Mouse (Mus musculus): ENCODE measurements at regions not wholly inside any gene's neighbourhood (a gene's known extent, or its start where the extent isn't known, plus 50 kb on each side); places are given as distances from the start of the nearest gene placed in this dataset.
A peak's percentile ranks its signal among the peaks of the same experiment; 100 is the strongest.

DNA sequence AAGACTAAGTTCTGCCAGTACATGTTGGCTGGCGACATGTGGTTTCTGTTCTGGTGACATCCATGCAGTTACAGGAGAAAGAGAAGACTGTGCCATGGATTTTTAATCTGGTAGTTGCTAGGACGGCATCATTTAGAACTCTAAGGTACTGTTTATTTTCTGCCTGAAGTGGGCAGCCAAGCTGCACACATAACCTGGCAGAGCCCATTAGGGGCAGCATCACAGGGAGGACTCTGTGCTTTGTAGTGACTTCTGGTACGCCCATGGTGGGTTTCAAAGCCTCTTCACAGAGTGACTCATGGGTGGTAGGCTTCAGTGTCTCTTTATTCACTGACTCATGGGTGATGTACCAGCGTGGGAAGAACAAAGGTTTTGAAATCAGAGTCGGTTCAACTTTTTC, 792.8 kb downstream of the Nr2f2 start:
- DNase-seq (ENCODE audit: low spot score): no peak

DNA sequence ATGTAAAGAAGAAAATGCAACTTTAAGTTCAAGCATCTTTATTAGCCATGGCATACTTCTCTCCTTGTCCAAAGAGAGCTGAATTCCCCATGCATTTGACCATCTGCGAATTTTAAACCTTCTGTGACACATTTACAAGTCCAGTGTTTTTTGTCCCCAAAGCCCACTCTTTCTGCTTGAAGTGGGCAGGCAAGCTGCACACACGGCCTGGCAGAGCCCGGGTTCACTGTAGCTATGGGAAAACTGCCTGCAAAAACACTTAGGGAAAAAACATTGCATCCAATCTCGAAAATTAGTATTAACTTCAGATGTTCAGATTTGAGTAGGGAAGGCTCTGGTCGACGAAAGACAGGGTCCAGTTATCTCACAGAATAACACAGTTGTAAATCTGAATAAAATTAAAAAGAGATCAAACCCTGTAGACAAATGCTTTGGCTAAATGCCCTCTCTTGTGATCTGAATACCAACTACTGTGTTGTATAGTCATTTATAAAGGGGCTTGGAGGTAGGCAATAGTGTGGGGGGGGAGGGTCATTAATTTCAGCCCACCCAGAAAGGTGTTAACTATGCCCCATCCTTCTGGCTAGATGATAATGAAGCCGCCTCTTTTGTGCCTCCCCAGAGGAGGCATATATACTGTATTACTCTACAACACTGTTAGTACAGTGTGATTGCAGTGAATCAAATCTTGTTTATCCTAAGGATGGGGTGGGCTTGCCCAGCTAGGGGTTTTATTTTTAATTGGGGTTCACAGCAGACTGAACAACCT, 793.7 kb downstream of the Nr2f2 start:
- DNase-seq (ENCODE audit: low spot score): no peak

DNA sequence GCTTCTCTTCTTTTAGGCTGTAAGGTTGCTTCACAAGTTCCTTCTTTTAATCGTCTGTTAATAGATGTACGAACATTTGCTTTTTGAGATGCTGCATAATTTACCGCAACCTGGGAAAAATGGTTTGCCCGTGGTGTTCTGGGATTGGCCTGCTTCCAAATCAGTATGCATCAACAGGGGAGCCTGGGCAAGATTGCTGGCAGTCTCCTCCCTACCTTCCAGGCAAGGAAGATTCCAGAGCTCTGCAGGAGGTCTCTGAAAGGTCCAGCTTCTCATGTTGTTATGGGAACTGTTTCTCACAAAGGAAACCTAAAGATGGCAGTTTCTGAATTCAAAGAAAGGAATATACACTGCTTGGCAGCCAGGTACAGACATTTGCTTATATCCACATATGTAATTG, 799.6 kb downstream of the Nr2f2 start:
- DNase-seq (ENCODE audit: low spot score): no peak

DNA sequence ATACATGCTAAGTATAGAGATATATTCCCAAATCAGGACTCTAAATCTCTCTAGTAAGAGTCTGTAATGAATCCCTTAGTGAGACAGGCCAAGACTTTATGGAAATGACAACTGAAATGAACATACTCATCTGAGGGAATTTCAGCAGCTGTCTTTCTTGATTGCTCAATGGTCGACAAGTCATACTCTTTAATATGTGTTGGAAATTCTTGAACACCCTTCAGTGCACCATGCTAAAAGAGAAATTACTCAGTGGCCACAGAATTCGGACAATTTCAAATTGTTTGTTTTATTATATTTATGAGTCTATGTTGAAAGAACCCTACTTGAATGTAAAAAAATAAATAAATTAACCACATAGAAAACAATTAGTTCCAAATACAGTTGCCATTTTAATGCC, 802.1 kb downstream of the Nr2f2 start:
- no peak for DNase-seq (ENCODE audit: low spot score)

DNA sequence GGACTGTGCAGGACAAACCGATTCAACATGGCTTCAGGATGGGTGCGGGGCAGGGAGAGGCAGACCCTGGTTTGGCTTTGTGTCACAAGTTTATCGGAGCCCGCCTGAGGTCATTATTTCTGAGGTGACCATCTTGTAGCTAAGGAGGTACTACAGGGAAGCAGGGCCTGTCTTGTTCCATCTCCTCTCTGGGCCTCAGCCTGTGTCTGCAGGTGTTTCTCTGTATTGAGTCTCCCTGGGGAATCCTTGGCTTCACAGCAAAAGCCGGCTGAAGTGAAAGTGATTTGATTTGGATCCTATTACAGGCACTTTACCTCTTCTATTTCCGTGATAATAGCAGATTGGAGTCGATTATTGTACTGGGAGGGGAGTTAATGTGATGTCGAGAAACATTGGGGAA, 805.7 kb upstream of the Arrdc4 start:
- DNase-seq (ENCODE audit: low spot score): no peak

DNA sequence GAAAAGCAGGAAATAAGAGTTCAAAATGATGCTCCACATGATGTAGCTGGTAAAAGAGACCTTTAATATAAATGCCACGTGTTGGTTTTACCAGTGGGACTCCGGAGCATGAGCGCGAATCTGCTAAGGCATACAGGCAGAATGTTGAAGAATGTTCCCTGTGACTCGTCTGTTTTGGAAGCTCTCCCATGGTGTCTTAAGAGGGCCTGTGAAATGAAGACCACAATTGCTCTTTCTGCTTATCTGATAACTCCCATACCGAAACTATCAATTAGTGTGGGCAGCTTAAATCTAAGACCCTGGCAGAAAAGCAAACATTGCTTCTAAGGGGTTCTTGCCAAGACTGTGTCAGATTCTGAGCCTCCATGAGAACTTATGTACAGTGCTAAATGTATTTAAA, 804.9 kb upstream of the Arrdc4 start:
- DNase-seq (ENCODE audit: low spot score): no peak

DNA sequence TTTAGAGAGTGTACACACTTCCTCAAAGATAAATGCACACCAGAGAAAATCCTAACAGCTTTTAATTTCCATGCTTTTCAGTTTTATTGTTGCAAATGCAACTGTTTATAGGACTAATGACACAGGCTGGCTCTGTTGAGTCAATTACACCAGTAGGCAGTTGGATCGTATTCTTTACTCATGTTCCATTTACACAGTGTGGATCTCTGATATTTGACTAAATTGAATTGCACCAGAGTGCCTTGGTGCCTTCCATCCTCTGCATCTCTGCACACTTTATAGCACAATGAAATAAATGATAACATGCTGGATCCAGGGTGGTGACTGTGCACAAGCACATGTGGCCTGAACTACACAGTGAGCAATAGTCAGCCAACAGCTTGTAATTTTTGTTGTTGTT, 787.0 kb upstream of the Arrdc4 start:
- no peak for DNase-seq (ENCODE audit: low spot score)

DNA sequence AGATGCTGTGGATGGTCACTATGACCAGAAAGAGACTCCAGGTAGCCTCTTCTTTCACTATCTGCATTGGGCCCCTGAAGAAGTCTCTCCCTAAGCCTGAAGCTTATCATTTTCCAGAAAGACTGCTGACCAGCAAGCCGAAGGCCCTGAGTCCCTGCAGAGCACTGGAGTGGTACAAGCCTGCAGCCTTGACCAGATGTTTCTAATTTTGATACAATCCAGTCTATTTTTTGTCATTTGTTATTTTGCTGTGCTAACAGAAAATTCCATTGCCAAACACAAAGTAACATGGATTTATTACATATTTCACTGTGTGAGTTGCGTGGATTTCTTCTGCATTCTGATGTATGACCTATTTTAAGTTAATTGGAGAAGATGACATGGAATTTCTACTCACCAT, 764.9 kb upstream of the Arrdc4 start:
- DNase-seq (ENCODE audit: low spot score): no peak

DNA sequence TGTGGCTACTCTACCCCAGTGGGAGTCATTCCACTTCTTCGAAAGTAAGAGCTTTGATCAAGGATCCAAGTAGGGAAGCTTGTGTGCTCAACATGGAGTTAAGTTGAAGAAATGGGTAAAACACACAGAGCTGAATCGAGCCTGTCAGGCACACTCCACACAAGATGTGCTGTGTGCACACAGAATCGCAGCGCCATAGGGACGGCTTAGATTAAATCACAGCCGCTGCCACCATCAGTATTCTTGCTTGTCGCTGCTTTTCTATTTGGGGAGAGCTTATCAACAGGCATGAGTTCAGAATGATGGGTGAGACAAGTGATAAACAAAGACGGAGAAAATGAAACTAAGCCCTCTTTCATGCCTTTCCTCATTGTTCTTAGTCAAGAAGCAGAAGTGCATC, 761.3 kb upstream of the Arrdc4 start:
- DNase-seq (ENCODE audit: low spot score): no peak

DNA sequence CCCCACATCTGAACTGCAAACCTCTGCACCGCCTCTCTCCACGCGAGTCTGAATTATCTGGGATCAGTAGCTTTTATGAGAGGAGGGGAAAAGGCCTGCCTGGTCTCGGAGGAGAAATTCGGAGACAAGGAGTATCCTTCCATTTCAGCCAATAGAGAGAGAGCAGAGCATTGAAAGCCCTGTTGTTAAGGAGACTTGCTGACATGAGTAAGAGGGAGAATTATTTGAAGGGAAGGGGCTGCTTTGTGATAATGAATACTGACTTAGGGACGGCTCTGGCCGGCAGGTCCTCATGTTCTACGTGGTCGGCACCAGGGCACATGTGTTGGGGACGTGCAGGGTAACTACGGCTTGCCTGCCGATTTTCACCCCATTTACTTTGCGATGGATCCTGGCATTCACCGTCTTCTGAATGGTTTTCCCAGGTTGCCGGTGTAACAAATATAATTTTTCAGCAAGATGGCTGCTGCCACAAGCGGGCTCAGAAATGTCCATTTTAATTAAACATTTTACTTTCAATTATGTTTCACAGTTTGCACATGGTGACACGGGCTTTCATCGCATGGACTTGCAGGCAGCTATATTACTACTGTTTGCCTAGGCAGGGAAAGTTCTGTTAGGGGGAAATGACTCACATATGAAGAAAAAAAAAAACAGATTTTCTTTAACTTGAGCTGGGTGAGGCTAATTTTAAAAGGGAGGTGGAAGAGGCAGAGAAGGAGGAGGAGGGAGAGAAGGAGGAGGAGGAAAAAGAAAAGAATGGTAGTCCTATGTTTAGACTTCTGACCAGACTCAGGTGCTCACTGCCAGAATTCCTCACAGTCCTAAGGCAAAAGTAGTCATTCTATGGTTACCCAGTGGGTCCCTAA, 744.3 kb upstream of the Arrdc4 start:
- DNase-seq (ENCODE audit: low spot score): no peak

DNA sequence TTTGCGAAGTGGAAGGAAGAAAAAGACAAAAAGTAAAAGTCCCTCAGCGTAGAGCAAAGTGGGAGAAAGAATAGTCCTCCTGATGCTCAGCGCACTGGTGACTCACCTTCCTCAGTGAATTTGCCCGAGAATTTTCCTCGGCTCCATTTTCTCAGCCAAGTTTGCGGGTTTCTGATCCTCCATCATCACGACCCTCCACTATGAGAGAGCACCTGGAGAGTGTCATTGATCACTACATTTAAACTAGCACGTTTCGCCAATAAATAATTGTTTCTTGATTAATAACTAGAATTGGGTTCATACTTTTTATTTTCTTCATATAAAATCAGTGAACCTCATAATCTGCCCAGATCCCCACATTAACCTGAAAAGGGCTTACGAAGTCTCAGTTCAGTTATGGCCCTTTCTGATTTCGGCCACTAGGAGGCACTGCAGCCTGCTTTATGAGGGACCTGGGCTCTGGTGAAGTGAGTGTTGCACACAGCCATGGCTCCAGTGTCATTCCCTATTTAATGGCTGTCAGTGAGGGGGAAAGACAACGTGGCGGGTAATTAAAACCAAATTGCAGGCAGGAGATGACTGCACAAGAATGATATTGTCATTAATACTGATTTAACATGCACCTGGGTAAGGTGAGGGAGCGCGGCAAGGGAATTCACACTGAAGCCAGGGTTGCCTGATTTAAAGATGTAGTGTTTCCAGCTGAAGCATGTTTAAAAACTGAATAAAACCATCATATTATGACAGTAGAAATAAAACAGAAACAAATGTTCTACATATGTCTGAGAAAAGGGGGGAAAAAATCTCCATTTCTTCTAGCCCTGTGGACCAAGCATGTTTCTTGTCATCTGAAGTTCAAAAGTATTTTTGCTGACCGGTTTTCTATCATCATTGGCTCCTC, 741.8 kb upstream of the Arrdc4 start:
- DNase-seq (ENCODE audit: low spot score): peak; percentile 32

DNA sequence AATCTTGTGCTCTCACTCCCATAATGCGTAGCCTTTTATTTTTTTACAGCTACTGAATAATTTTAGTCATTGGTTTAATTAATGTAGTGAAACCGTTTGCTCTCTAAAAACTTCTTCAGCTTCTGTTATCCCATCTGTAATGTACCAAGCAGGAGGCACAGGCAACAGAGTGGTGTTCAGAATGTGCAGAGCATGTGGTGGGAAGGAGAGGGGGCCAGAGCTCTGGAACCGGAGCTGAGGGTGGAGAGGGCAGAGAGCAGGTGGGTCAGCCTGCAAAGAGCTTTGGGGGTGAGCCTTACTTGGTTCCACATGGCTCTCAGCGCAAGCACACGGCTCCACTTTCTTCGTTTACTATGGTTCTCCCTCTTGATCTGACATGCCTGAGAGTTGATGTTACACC, 739.6 kb upstream of the Arrdc4 start:
- no peak for DNase-seq (ENCODE audit: low spot score)

DNA sequence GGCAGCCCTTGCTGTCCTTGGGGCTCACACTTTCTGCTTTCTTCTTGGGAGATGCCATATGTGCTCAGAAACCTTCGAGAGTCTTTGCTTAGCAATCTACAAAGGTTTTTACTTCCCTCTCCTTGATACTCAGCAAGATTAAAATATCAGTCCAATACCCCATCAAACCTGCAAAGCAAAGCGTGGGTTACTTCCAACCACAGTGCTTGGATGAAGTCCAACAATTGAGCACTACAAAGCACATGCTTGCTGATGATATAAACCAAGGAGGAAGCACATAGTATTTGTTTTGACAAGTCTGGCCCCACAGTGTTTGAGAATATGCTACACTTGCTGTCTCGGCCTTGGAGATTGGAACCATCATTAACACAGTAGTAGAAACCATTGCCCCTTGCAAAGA, 738.1 kb upstream of the Arrdc4 start:
- DNase-seq (ENCODE audit: low spot score): no peak

DNA sequence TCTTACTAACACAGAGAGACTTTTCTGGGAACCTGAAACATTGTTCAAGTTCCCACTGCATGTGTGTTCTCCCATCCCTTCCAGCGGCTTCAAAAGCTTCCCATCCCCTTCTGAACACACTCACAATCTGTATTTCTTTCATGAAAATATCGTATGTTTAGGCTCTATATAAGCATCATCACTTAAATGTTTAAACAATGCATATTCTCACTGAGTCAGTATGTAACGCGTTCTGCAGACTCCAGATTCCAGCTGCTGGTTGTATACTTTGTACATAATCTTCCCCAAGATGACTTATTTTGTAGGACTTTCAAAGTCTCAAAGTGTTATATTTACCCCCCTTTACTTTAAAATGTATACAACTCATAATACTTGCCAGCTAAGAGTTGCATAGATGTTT, 735.5 kb upstream of the Arrdc4 start:
- DNase-seq (ENCODE audit: low spot score): no peak

Data from left cerebral cortex, adult 11 months (tissue).